Mouse (Mus musculus) brain, adult 2 months (tissue): Measurements from ENCODE around the gene Olfr259.

Experiments used
- DNase-seq: peaks from one replicate; pipeline ENCODE4 v3.0.0; 2011; ENCODE audit warnings: low read depth, low spot score

Olfr259 gene

DNA sequence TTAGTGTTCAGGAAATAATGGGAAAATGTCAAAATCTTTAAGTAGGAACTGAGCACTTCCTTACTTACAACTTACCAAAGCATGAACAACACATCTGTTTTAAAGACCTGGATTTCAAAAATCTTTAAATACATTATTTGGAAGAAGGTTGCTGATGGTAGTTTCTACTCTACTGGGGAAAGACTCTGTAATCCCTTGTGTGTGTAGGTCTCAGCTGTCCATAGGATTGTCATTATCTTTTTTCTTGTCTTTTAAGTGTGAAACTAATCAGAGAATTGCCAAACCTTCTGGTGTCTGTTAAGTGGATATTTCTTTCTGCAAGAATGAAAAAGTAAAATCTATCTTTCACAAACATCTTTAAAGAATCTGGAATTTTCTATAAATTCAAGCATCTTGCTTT lies at the start of gene Olfr259:
Olfr259 (minus strand) TSS at position 101 of the 400 bp plus-strand sequence.
- DNase-seq = no peak

DNA sequence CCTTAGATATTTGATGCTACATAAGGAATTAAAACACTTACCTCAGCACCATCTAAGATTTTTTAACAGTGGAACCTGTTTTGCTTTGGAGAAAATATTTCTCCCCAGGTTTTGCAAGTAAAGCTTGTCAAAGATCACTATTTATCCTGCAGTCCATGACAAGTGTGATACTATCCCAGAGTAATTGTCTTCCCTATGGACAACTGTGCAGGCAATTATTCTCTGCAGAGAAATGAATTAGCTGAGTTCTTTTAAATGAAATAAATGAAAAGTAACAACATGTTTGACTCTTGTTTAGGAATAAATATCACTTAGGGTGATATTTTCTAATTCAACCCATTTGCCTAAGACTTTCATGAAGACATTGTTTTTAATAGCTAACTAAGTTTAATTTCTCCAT lies 38.2 kb upstream of the Olfr259 start, which contains the start of gene Olfr1111:
Olfr1111 (minus strand) TSS at position 101 of the 400 bp plus-strand sequence.
- no peak for DNase-seq

DNA sequence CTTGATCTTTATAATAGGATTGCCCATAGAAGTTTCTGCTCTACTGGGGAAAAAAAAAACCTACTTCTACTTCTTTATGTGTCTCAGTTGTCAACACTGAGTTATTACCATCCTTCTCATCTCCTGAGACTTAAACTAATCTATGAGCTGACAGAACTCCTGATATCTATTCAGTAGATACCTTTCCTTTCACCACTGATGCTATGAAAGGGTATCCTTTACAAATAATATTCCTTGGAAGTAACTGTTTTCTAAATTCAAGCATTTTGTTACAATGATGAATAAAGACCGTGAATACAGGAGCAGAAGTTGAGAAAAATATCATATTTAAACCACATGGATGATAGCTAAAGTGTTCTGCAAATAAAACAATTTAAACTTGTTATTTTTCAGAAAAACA lies 25.8 kb upstream of the Olfr259 start, which contains the start of gene Olfr1110:
Olfr1110 (minus strand) TSS at position 101 of the 400 bp plus-strand sequence.
- no peak for DNase-seq

DNA sequence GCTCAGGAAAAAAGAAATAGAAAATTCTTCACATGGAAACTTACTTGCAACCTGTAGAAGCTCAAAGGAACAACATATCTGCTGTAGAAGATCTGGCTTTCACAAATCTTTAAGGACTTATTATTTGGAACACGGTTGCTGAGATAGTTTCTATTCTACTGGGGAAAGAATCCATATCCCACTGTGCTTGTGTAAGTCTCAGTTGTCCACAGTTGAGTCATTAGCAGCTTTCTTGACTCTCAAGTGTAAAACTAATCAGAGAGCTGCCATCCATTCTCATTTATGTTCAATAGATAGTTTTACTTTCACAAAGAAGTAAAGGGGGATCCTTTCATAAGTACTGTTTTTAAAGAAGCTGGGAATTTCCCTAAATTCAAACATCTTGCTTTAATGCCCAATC lies 18.5 kb downstream of the Olfr259 start, which contains the start of gene Olfr1109:
Olfr1109 (minus strand) TSS at position 101 of the 400 bp plus-strand sequence.
- no peak for DNase-seq

DNA sequence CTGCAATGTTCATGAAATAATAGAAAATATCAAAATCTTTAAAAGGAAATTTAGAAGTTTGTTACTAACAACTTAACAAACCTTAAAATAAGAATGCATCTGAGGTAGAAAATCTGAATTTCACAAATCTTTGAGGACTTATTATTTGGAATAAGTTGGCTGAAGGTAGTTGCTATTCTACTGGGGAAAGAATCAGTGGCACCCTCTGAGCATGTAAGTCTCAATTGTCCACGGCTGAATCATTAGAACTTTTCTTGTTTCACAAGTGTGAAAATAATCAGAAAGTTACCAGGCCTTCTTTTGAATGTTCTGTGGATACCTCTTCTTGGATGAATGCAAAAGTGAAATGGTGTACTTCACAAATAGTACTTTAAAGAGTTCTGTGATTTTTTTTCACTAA lies 38.6 kb downstream of the Olfr259 start, which contains the start of gene Olfr1107:
Olfr1107 (minus strand) TSS at position 101 of the 400 bp plus-strand sequence.
- DNase-seq = no peak
